Mouse (Mus musculus) MEL (cell line): ENCODE results near the gene Cpne9. TPM values are rescaled to one million over a fixed set of nuclear protein-coding genes. Genes with fewer than 3 reads are reported as not detected.

Experiments used
- DNase-seq: peaks from one replicate; pipeline ENCODE4 v3.0.0; 2011; ENCODE audit warnings: low read depth, low spot score
- H3K27ac ChIP-seq: 2 replicates; pipeline ENCODE4 v1.5.1; 2012; ENCODE audit warnings: low read depth, mild to moderate bottlenecking, control low read depth, low read length, moderate library complexity; ENCODE audit not compliant: control insufficient read depth
- H3K27me3 ChIP-seq, 2 experiments: fragments of 150-350 bp in 1 of 2; sonication (generic) in 1 of 2; 2 replicates each; pipeline ENCODE4 v1.6.1; 2012; ENCODE audit warnings: low read length in 2 of 2, mild to moderate bottlenecking in 2 of 2, improper control_type of control experiment in 1 of 2, moderate library complexity in 1 of 2; ENCODE audit not compliant: insufficient read depth in 2 of 2, control insufficient read depth in 1 of 2
- H3K36me3 ChIP-seq, 2 experiments: 2 replicates each; pipeline ENCODE4 v1.6.1; 2012 to 2014; ENCODE audit warnings: low read length in 2 of 2, improper control_type of control experiment in 1 of 2, inconsistent platforms in 1 of 2, mild to moderate bottlenecking in 1 of 2; ENCODE audit not compliant: insufficient read depth in 2 of 2, control insufficient read depth in 1 of 2
- H3K4me1 ChIP-seq, 2 experiments: fragments of 150-350 bp in 1 of 2; sonication (generic) in 1 of 2; 2 replicates each; pipeline ENCODE4 v1.6.1; 2012; ENCODE audit warnings: low read length in 2 of 2, improper control_type of control experiment in 1 of 2, mild to moderate bottlenecking in 1 of 2; ENCODE audit not compliant: insufficient read depth in 2 of 2, control insufficient read depth in 1 of 2
- H3K4me3 ChIP-seq, 2 experiments: fragments of 150-350 bp in 1 of 2; sonication (generic) in 1 of 2; 2 replicates each; pipeline ENCODE4 v1.5.1; 2012; ENCODE audit warnings: low read depth in 2 of 2, low read length in 2 of 2, mild to moderate bottlenecking in 2 of 2, moderate library complexity in 2 of 2, control low read depth in 1 of 2, improper control_type of control experiment in 1 of 2; ENCODE audit not compliant: control insufficient read depth in 1 of 2, insufficient read depth in 1 of 2
- H3K79me2 ChIP-seq: 2 replicates; pipeline ENCODE4 v1.6.1; 2012; ENCODE audit warnings: mild to moderate bottlenecking, low read length, moderate library complexity; ENCODE audit not compliant: control insufficient read depth, poor library complexity, insufficient read depth
- H3K9ac ChIP-seq: 2 replicates; pipeline ENCODE4 v1.6.1; 2012; ENCODE audit warnings: low read depth, mild to moderate bottlenecking, control low read depth, low read length, moderate library complexity; ENCODE audit not compliant: control insufficient read depth, poor library complexity, severe bottlenecking
- H3K9me3 ChIP-seq: fragments of 150-350 bp; sonication (generic); replicated peaks from 2 replicates; pipeline ENCODE4 v1.6.1; 2012; ENCODE audit warnings: mild to moderate bottlenecking, low read length, improper control_type of control experiment, moderate library complexity; ENCODE audit not compliant: insufficient read depth
- CHD2 ChIP-seq: IDR thresholded peaks from 2 replicates; pipeline ENCODE4 v1.6.1; 2011; ENCODE audit warnings: low read length, improper control_type of control experiment
- EP300 ChIP-seq, 2 experiments: IDR thresholded peaks; 2 replicates each; pipeline ENCODE4 v1.6.1; 2011; ENCODE audit warnings: improper control_type of control experiment in 2 of 2, low read length in 2 of 2, low read depth in 1 of 2, mild to moderate bottlenecking in 1 of 2
- ETS1 ChIP-seq: IDR thresholded peaks from 2 replicates; pipeline ENCODE4 v1.6.1; 2012; ENCODE audit warnings: low read depth, mild to moderate bottlenecking, inconsistent platforms, low read length, improper control_type of control experiment, moderate library complexity
- GATA1 ChIP-seq: IDR thresholded peaks from 2 replicates; pipeline ENCODE4 v1.6.1; 2011; ENCODE audit warnings: low read depth, low read length, improper control_type of control experiment
- HCFC1 ChIP-seq: IDR thresholded peaks from 2 replicates; pipeline ENCODE4 v1.6.1; 2012; ENCODE audit warnings: low read depth, mild to moderate bottlenecking, inconsistent platforms, low read length, improper control_type of control experiment, moderate library complexity
- MAX ChIP-seq: IDR thresholded peaks from 2 replicates; pipeline ENCODE4 v1.6.1; 2011; ENCODE audit warnings: low read length, improper control_type of control experiment
- MAZ ChIP-seq: IDR thresholded peaks from 2 replicates; pipeline ENCODE4 v1.6.1; 2012; ENCODE audit warnings: low read depth, mild to moderate bottlenecking, inconsistent platforms, low read length, improper control_type of control experiment
- MXI1 ChIP-seq: IDR thresholded peaks from 2 replicates; pipeline ENCODE4 v1.6.1; 2011; ENCODE audit warnings: mild to moderate bottlenecking, low read depth, low read length, improper control_type of control experiment
- MYC ChIP-seq: IDR thresholded peaks from 2 replicates; pipeline ENCODE4 v1.6.1; 2011; ENCODE audit warnings: low read depth, mild to moderate bottlenecking, low read length, improper control_type of control experiment, moderate library complexity
- POLR2A ChIP-seq, 2 experiments: IDR thresholded peaks; 2 replicates each; pipeline ENCODE4 v1.6.1; 2011 to 2012; ENCODE audit warnings: low read length in 2 of 2, mild to moderate bottlenecking in 2 of 2, control low read depth in 1 of 2, improper control_type of control experiment in 1 of 2, low read depth in 1 of 2, moderate library complexity in 1 of 2; ENCODE audit not compliant: control insufficient read depth in 1 of 2, insufficient read depth in 1 of 2, poor library complexity in 1 of 2
- POLR2AphosphoS2 ChIP-seq: IDR thresholded peaks from 2 replicates; pipeline ENCODE4 v1.6.1; 2011; ENCODE audit warnings: low read length, improper control_type of control experiment
- RAD21 ChIP-seq: IDR thresholded peaks from 2 replicates; pipeline ENCODE4 v1.6.1; 2011; ENCODE audit warnings: mild to moderate bottlenecking, low read depth, low read length, improper control_type of control experiment
- RCOR1 ChIP-seq: IDR thresholded peaks from 2 replicates; pipeline ENCODE4 v1.6.1; 2012; ENCODE audit warnings: low read depth, mild to moderate bottlenecking, inconsistent platforms, low read length, improper control_type of control experiment
- SIN3A ChIP-seq: IDR thresholded peaks from 2 replicates; pipeline ENCODE4 v1.6.1; 2012; ENCODE audit warnings: low read length, improper control_type of control experiment, inconsistent platforms
- SMC3 ChIP-seq: IDR thresholded peaks from 2 replicates; pipeline ENCODE4 v1.6.1; 2011; ENCODE audit warnings: low read depth, low read length, improper control_type of control experiment
- TAL1 ChIP-seq: IDR thresholded peaks from 2 replicates; pipeline ENCODE4 v1.6.1; 2012; ENCODE audit warnings: mild to moderate bottlenecking, inconsistent platforms, low read length, moderate library complexity, mixed read lengths
- TBP ChIP-seq: IDR thresholded peaks from 2 replicates; pipeline ENCODE4 v1.8.0; 2011; ENCODE audit warnings: low read depth, low read length, improper control_type of control experiment
- TCF12 ChIP-seq: IDR thresholded peaks from 2 replicates; pipeline ENCODE4 v1.6.1; 2014; ENCODE audit warnings: low read depth, mild to moderate bottlenecking, inconsistent platforms, low read length, improper control_type of control experiment, moderate library complexity
- UBTF ChIP-seq: IDR thresholded peaks from 2 replicates; pipeline ENCODE4 v1.6.1; 2012; ENCODE audit warnings: low read depth, mild to moderate bottlenecking, inconsistent platforms, low read length, improper control_type of control experiment, moderate library complexity, borderline replicate concordance; ENCODE audit not compliant: insufficient read depth
- USF1 ChIP-seq: IDR thresholded peaks from 2 replicates; pipeline ENCODE4 v1.6.1; 2014; ENCODE audit warnings: low read depth, mild to moderate bottlenecking, inconsistent platforms, low read length, improper control_type of control experiment, moderate library complexity
- USF2 ChIP-seq, 2 experiments: IDR thresholded peaks; 2 replicates each; pipeline ENCODE4 v1.6.1; 2011 to 2012; ENCODE audit warnings: improper control_type of control experiment in 2 of 2, low read length in 2 of 2, borderline replicate concordance in 1 of 2, inconsistent platforms in 1 of 2, low read depth in 1 of 2, mild to moderate bottlenecking in 1 of 2; ENCODE audit not compliant: insufficient read depth in 1 of 2
- ZC3H11A ChIP-seq: IDR thresholded peaks from 2 replicates; pipeline ENCODE4 v1.6.1; 2012; ENCODE audit warnings: low read depth, mild to moderate bottlenecking, inconsistent platforms, low read length, improper control_type of control experiment
- ZMIZ1 ChIP-seq: IDR thresholded peaks from 2 replicates; pipeline ENCODE4 v1.6.1; 2012; ENCODE audit warnings: low read depth, mild to moderate bottlenecking, inconsistent platforms, low read length, improper control_type of control experiment, moderate library complexity
- polyA plus RNA-seq, 2 experiments: library from polyadenylated mRNA; stranded (reverse) in 1 of 2; unstranded in 1 of 2; fragments of >175 nt in 1 of 2; fragments of >200 nt in 1 of 2; gene quantifications; 2 replicates each; pipeline versions ENCODE4 v1.2.1 to v1.2.4; 2012; ENCODE audit warnings: low replicate concordance in 2 of 2, low read depth in 1 of 2; ENCODE audit not compliant: insufficient read length in 2 of 2, insufficient read depth in 1 of 2, missing spikeins in 1 of 2
- total RNA-seq: library from RNA; depleted of rRNA; stranded (reverse); fragments of 300-350 nt; gene quantifications from 2 replicates; pipeline ENCODE4 v1.2.3, GENCODE M21; 2012

Gene Cpne9
- total and polyA plus RNA-seq, 3 experiments, result 1.3 to 1.6 TPM; not detected in 1

DNA sequence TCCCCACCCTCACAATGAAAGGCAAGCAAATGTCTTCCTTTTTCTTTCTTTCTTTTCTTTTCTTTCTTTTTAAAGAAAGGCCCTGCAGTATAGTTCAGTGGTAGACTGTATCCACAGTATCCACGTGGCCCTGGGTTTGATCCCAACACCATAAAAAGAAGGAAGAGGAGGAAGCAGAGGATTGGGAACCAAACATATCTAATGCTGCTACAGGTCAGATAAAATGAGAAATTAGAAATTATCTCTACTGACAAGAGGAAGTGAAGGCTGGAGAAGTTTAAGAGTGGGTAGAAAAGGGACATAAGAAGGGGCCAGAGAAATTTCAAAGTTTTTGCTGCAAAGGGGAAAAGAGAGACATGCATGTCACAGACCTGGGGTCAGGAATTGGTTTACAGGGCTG lies 4.2 kb downstream of the Cpne9 start:
- Histone ChIP-seq H3K27ac (peak overlapping the region; percentile 75), H3K4me3 (no peak overlapping the region), H3K9me3 (no peaks in the 10 kb centered on the region), H3K4me1 (peaks cover 12 to 27% of the 10 kb centered on the region in 2 experiments), H3K27me3 (no peaks in the 10 kb centered on the region), H3K9ac (peak overlapping the region; percentile 39), H3K36me3 (peaks cover 0 to 24% of the 10 kb centered on the region in 2 experiments; a peak in 2 of 4 replicates), H3K79me2 (no peaks in the 10 kb centered on the region)
- TF ChIP-seq MAZ (no peak), UBTF (0 out of 2 replicates have a peak, but pooled peaks have one; percentile 24), ZC3H11A (no peak), CHD2 (no peak), ZMIZ1 (no peak), MXI1 (peak; percentile 77), POLR2AphosphoS2 (no peak), HCFC1 (0 out of 2 replicates have a peak, but pooled peaks have one; percentile 28), USF1 (peak; percentile 54), SIN3A (peak; percentile 70; the same call in 1 of the 2 replicates), TBP (no peak), SMC3 (no peak), USF2 (IDR thresholded peaks at IDR 0.05; ENCODE audit: borderline replicate concordance in 1 of 2, insufficient read depth in 1 of 2, low read depth in 1 of 2, low read length in 2 of 2) (no peak), RAD21 (no peak), MYC (peak; percentile 86), ETS1 (peak; percentile 60; the same call in 1 of the 2 replicates), POLR2A (IDR thresholded peaks at IDR 0.05; ENCODE audit: control insufficient read depth in 1 of 2, insufficient read depth in 1 of 2, low read depth in 1 of 2, low read length in 2 of 2, poor library complexity in 1 of 2) (no peak), TAL1 (no peak; the same call in 1 of the 2 replicates), MAX (peak; percentile 57; the same call in 1 of the 2 replicates), GATA1 (peak; percentile 95), RCOR1 (peak; percentile 61; the same call in 1 of the 2 replicates), EP300 (IDR thresholded peaks at IDR 0.05; ENCODE audit: low read depth in 1 of 2, low read length in 2 of 2) (peak; percentile 83 to 91), TCF12 (peak; percentile 73)
- peak; percentile 54 for DNase-seq
